Mouse (Mus musculus) MEL (cell line): ENCODE results near the gene Hsd11b2. TPM values are rescaled to one million over a fixed set of nuclear protein-coding genes. Genes with fewer than 3 reads are reported as not detected.

Source experiments
- DNase-seq: peaks from one replicate; pipeline ENCODE4 v3.0.0; 2011; ENCODE audit warnings: low read depth, low spot score
- H3K27ac ChIP-seq: 2 replicates; pipeline ENCODE4 v1.5.1; 2012; ENCODE audit warnings: low read depth, mild to moderate bottlenecking, control low read depth, low read length, moderate library complexity; ENCODE audit not compliant: control insufficient read depth
- H3K27me3 ChIP-seq, 2 experiments: fragments of 150-350 bp in 1 of 2; sonication (generic) in 1 of 2; 2 replicates each; pipeline ENCODE4 v1.6.1; 2012; ENCODE audit warnings: low read length in 2 of 2, mild to moderate bottlenecking in 2 of 2, improper control_type of control experiment in 1 of 2, moderate library complexity in 1 of 2; ENCODE audit not compliant: insufficient read depth in 2 of 2, control insufficient read depth in 1 of 2
- H3K36me3 ChIP-seq, 2 experiments: 2 replicates each; pipeline ENCODE4 v1.6.1; 2012 to 2014; ENCODE audit warnings: low read length in 2 of 2, improper control_type of control experiment in 1 of 2, inconsistent platforms in 1 of 2, mild to moderate bottlenecking in 1 of 2; ENCODE audit not compliant: insufficient read depth in 2 of 2, control insufficient read depth in 1 of 2
- H3K4me1 ChIP-seq, 2 experiments: fragments of 150-350 bp in 1 of 2; sonication (generic) in 1 of 2; 2 replicates each; pipeline ENCODE4 v1.6.1; 2012; ENCODE audit warnings: low read length in 2 of 2, improper control_type of control experiment in 1 of 2, mild to moderate bottlenecking in 1 of 2; ENCODE audit not compliant: insufficient read depth in 2 of 2, control insufficient read depth in 1 of 2
- H3K4me3 ChIP-seq, 2 experiments: fragments of 150-350 bp in 1 of 2; sonication (generic) in 1 of 2; 2 replicates each; pipeline ENCODE4 v1.5.1; 2012; ENCODE audit warnings: low read depth in 2 of 2, low read length in 2 of 2, mild to moderate bottlenecking in 2 of 2, moderate library complexity in 2 of 2, control low read depth in 1 of 2, improper control_type of control experiment in 1 of 2; ENCODE audit not compliant: control insufficient read depth in 1 of 2, insufficient read depth in 1 of 2
- H3K79me2 ChIP-seq: 2 replicates; pipeline ENCODE4 v1.6.1; 2012; ENCODE audit warnings: mild to moderate bottlenecking, low read length, moderate library complexity; ENCODE audit not compliant: control insufficient read depth, poor library complexity, insufficient read depth
- H3K9ac ChIP-seq: 2 replicates; pipeline ENCODE4 v1.6.1; 2012; ENCODE audit warnings: low read depth, mild to moderate bottlenecking, control low read depth, low read length, moderate library complexity; ENCODE audit not compliant: control insufficient read depth, poor library complexity, severe bottlenecking
- H3K9me3 ChIP-seq: fragments of 150-350 bp; sonication (generic); replicated peaks from 2 replicates; pipeline ENCODE4 v1.6.1; 2012; ENCODE audit warnings: mild to moderate bottlenecking, low read length, improper control_type of control experiment, moderate library complexity; ENCODE audit not compliant: insufficient read depth
- BHLHE40 ChIP-seq: IDR thresholded peaks from 2 replicates; pipeline ENCODE4 v1.6.1; 2012; ENCODE audit warnings: low read depth, mild to moderate bottlenecking, inconsistent platforms, low read length, improper control_type of control experiment, borderline replicate concordance
- CHD2 ChIP-seq: IDR thresholded peaks from 2 replicates; pipeline ENCODE4 v1.6.1; 2011; ENCODE audit warnings: low read length, improper control_type of control experiment
- CTCF ChIP-seq, 3 experiments: IDR thresholded peaks in 2 of 3; conservative IDR thresholded peaks in 1 of 3; 2 replicates each; pipeline ENCODE4 v1.5.1; 2011 to 2012; ENCODE audit warnings: low read length in 3 of 3, low read depth in 2 of 3, mild to moderate bottlenecking in 2 of 3, improper control_type of control experiment in 1 of 3, inconsistent platforms in 1 of 3, mixed read lengths in 1 of 3, moderate library complexity in 1 of 3; ENCODE audit not compliant: control insufficient read depth in 1 of 3, insufficient read depth in 1 of 3, poor library complexity in 1 of 3, severe bottlenecking in 1 of 3
- E2F4 ChIP-seq: IDR thresholded peaks from 2 replicates; pipeline ENCODE4 v1.6.1; 2011; ENCODE audit warnings: low read depth, low read length, improper control_type of control experiment, borderline replicate concordance
- ELF1 ChIP-seq: IDR thresholded peaks from 2 replicates; pipeline ENCODE4 v1.6.1; 2014; ENCODE audit warnings: low read depth, mild to moderate bottlenecking, inconsistent platforms, low read length, improper control_type of control experiment, moderate library complexity
- EP300 ChIP-seq, 2 experiments: IDR thresholded peaks; 2 replicates each; pipeline ENCODE4 v1.6.1; 2011; ENCODE audit warnings: improper control_type of control experiment in 2 of 2, low read length in 2 of 2, low read depth in 1 of 2, mild to moderate bottlenecking in 1 of 2
- ETS1 ChIP-seq: IDR thresholded peaks from 2 replicates; pipeline ENCODE4 v1.6.1; 2012; ENCODE audit warnings: low read depth, mild to moderate bottlenecking, inconsistent platforms, low read length, improper control_type of control experiment, moderate library complexity
- GABPA ChIP-seq: IDR thresholded peaks from 2 replicates; pipeline ENCODE4 v1.6.1; 2012; ENCODE audit warnings: low read depth, mild to moderate bottlenecking, inconsistent platforms, low read length, improper control_type of control experiment, moderate library complexity
- KAT2A ChIP-seq: conservative IDR thresholded peaks from 2 replicates; pipeline ENCODE4 v1.6.1; 2012; ENCODE audit warnings: low read depth, low read length, improper control_type of control experiment, inconsistent platforms
- MAFK ChIP-seq: IDR thresholded peaks from 2 replicates; pipeline ENCODE4 v1.6.1; 2011; ENCODE audit warnings: low read depth, mild to moderate bottlenecking, low read length, improper control_type of control experiment, borderline replicate concordance
- MAX ChIP-seq: IDR thresholded peaks from 2 replicates; pipeline ENCODE4 v1.6.1; 2011; ENCODE audit warnings: low read length, improper control_type of control experiment
- MAZ ChIP-seq: IDR thresholded peaks from 2 replicates; pipeline ENCODE4 v1.6.1; 2012; ENCODE audit warnings: low read depth, mild to moderate bottlenecking, inconsistent platforms, low read length, improper control_type of control experiment
- MXI1 ChIP-seq: IDR thresholded peaks from 2 replicates; pipeline ENCODE4 v1.6.1; 2011; ENCODE audit warnings: mild to moderate bottlenecking, low read depth, low read length, improper control_type of control experiment
- MYB ChIP-seq: IDR thresholded peaks from 2 replicates; pipeline ENCODE4 v1.6.1; 2011; ENCODE audit warnings: mild to moderate bottlenecking, low read depth, low read length, improper control_type of control experiment
- MYC ChIP-seq: IDR thresholded peaks from 2 replicates; pipeline ENCODE4 v1.6.1; 2011; ENCODE audit warnings: low read depth, mild to moderate bottlenecking, low read length, improper control_type of control experiment, moderate library complexity
- NRF1 ChIP-seq: IDR thresholded peaks from 2 replicates; pipeline ENCODE4 v1.6.1; 2014; ENCODE audit warnings: low read depth, mild to moderate bottlenecking, inconsistent platforms, low read length, improper control_type of control experiment, moderate library complexity; ENCODE audit not compliant: poor library complexity, insufficient read depth, severe bottlenecking
- POLR2A ChIP-seq, 2 experiments: IDR thresholded peaks; 2 replicates each; pipeline ENCODE4 v1.6.1; 2011 to 2012; ENCODE audit warnings: low read length in 2 of 2, mild to moderate bottlenecking in 2 of 2, control low read depth in 1 of 2, improper control_type of control experiment in 1 of 2, low read depth in 1 of 2, moderate library complexity in 1 of 2; ENCODE audit not compliant: control insufficient read depth in 1 of 2, insufficient read depth in 1 of 2, poor library complexity in 1 of 2
- POLR2AphosphoS2 ChIP-seq: IDR thresholded peaks from 2 replicates; pipeline ENCODE4 v1.6.1; 2011; ENCODE audit warnings: low read length, improper control_type of control experiment
- POLR2AphosphoS5 ChIP-seq: IDR thresholded peaks from 2 replicates; pipeline ENCODE4 v1.6.1; 2012; ENCODE audit warnings: low read depth, borderline replicate concordance, mild to moderate bottlenecking, inconsistent platforms, low read length, moderate library complexity, mixed read lengths
- RAD21 ChIP-seq: IDR thresholded peaks from 2 replicates; pipeline ENCODE4 v1.6.1; 2011; ENCODE audit warnings: mild to moderate bottlenecking, low read depth, low read length, improper control_type of control experiment
- RCOR1 ChIP-seq: IDR thresholded peaks from 2 replicates; pipeline ENCODE4 v1.6.1; 2012; ENCODE audit warnings: low read depth, mild to moderate bottlenecking, inconsistent platforms, low read length, improper control_type of control experiment
- SIN3A ChIP-seq: IDR thresholded peaks from 2 replicates; pipeline ENCODE4 v1.6.1; 2012; ENCODE audit warnings: low read length, improper control_type of control experiment, inconsistent platforms
- SMC3 ChIP-seq: IDR thresholded peaks from 2 replicates; pipeline ENCODE4 v1.6.1; 2011; ENCODE audit warnings: low read depth, low read length, improper control_type of control experiment
- TAL1 ChIP-seq: IDR thresholded peaks from 2 replicates; pipeline ENCODE4 v1.6.1; 2012; ENCODE audit warnings: mild to moderate bottlenecking, inconsistent platforms, low read length, moderate library complexity, mixed read lengths
- TBP ChIP-seq: IDR thresholded peaks from 2 replicates; pipeline ENCODE4 v1.8.0; 2011; ENCODE audit warnings: low read depth, low read length, improper control_type of control experiment
- TCF12 ChIP-seq: IDR thresholded peaks from 2 replicates; pipeline ENCODE4 v1.6.1; 2014; ENCODE audit warnings: low read depth, mild to moderate bottlenecking, inconsistent platforms, low read length, improper control_type of control experiment, moderate library complexity
- USF2 ChIP-seq, 2 experiments: IDR thresholded peaks; 2 replicates each; pipeline ENCODE4 v1.6.1; 2011 to 2012; ENCODE audit warnings: improper control_type of control experiment in 2 of 2, low read length in 2 of 2, borderline replicate concordance in 1 of 2, inconsistent platforms in 1 of 2, low read depth in 1 of 2, mild to moderate bottlenecking in 1 of 2; ENCODE audit not compliant: insufficient read depth in 1 of 2
- ZC3H11A ChIP-seq: IDR thresholded peaks from 2 replicates; pipeline ENCODE4 v1.6.1; 2012; ENCODE audit warnings: low read depth, mild to moderate bottlenecking, inconsistent platforms, low read length, improper control_type of control experiment
- ZMIZ1 ChIP-seq: IDR thresholded peaks from 2 replicates; pipeline ENCODE4 v1.6.1; 2012; ENCODE audit warnings: low read depth, mild to moderate bottlenecking, inconsistent platforms, low read length, improper control_type of control experiment, moderate library complexity
- polyA plus RNA-seq, 2 experiments: library from polyadenylated mRNA; stranded (reverse) in 1 of 2; unstranded in 1 of 2; fragments of >175 nt in 1 of 2; fragments of >200 nt in 1 of 2; gene quantifications; 2 replicates each; pipeline versions ENCODE4 v1.2.1 to v1.2.4; 2012; ENCODE audit warnings: low replicate concordance in 2 of 2, low read depth in 1 of 2; ENCODE audit not compliant: insufficient read length in 2 of 2, insufficient read depth in 1 of 2, missing spikeins in 1 of 2
- total RNA-seq: library from RNA; depleted of rRNA; stranded (reverse); fragments of 300-350 nt; gene quantifications from 2 replicates; pipeline ENCODE4 v1.2.3, GENCODE M21; 2012

The Hsd11b2 gene
- total and polyA plus RNA-seq, 3 experiments, result 0.27 to 2.1 TPM; not detected in 1

- peaks cover 0 to 3% of the 10 kb centered on the region in 2 experiments; a peak in 2 of 4 replicates for H3K36me3 ChIP-seq
- TF ChIP-seq TAL1 (no peak), RCOR1 (no peak), CTCF (IDR thresholded peaks at IDR 0.05 in 2 of 3, conservative IDR thresholded peaks at IDR 0.05 in 1 of 3; ENCODE audit: control insufficient read depth in 1 of 3, insufficient read depth in 1 of 3, low read depth in 2 of 3, low read length in 3 of 3, poor library complexity in 1 of 3, severe bottlenecking in 1 of 3) (no peak), POLR2AphosphoS5 (no peak), SIN3A (no peak), MAX (no peak), TBP (no peak), RAD21 (no peak), SMC3 (no peak), USF2 (IDR thresholded peaks at IDR 0.05; ENCODE audit: borderline replicate concordance in 1 of 2, insufficient read depth in 1 of 2, low read depth in 1 of 2, low read length in 2 of 2) (no peak), POLR2AphosphoS2 (no peak), KAT2A (no peak), CHD2 (no peak), MYB (no peak), BHLHE40 (no peak), MAFK (no peak), ZMIZ1 (no peak), MAZ (no peak)
- TF ChIP-seq, all 39 proteins: peak for 0
- Histone ChIP-seq H3K4me3 (no peak overlapping the region), H3K79me2 (no peaks in the 10 kb centered on the region), H3K9me3 (no peaks in the 10 kb centered on the region), H3K27ac (no peak overlapping the region), H3K27me3 (no peaks in the 10 kb centered on the region), H3K9ac (no peak overlapping the region), H3K4me1 (0 out of 4 replicates have a peak, but pooled peaks cover 0 to under 1% of the 10 kb centered on the region in 2 experiments)
- DNase-seq, result no peak
Observed at GRCm38 (mm10) chr8:105527110-105527509, 8.6 kb downstream of the Hsd11b2 start.

GRCm38 (mm10) chr8:105528206-105528605, 9.7 kb downstream of the Hsd11b2 start:
- H3K9me3 ChIP-seq, result no peaks in the 10 kb centered on the region
- no peak overlapping the region for H3K4me3 ChIP-seq
- H3K27ac ChIP-seq, result no peak overlapping the region
- no peaks in the 10 kb centered on the region for H3K27me3 ChIP-seq
- no peak for TF ChIP-seq ZC3H11A
- TF ChIP-seq SMC3, result no peak
- TF ChIP-seq ETS1, result no peak
- no peak for TF ChIP-seq GABPA
- no peak for TF ChIP-seq MYC
- no peak for TF ChIP-seq TAL1
- no peak for TF ChIP-seq E2F4
- no peak for TF ChIP-seq NRF1
- no peak for TF ChIP-seq MXI1
- TF ChIP-seq RAD21, result no peak
- TF ChIP-seq TBP, result no peak
- no peak for TF ChIP-seq POLR2AphosphoS5
- no peak for TF ChIP-seq POLR2A (IDR thresholded peaks at IDR 0.05; ENCODE audit: control insufficient read depth in 1 of 2, insufficient read depth in 1 of 2, low read depth in 1 of 2, low read length in 2 of 2, poor library complexity in 1 of 2)
- no peak for TF ChIP-seq EP300 (IDR thresholded peaks at IDR 0.05; ENCODE audit: low read depth in 1 of 2, low read length in 2 of 2)
- no peak for TF ChIP-seq MAZ
- TF ChIP-seq ELF1, result no peak
- TF ChIP-seq TCF12, result no peak
- TF ChIP-seq KAT2A, result no peak
- TF ChIP-seq, all 39 proteins: peak for 0
- no peaks in the 10 kb centered on the region for H3K79me2 ChIP-seq
- H3K9ac ChIP-seq, result no peak overlapping the region
- no peak for DNase-seq
- peaks cover 7 to 9% of the 10 kb centered on the region in 2 experiments; a peak in 3 of 4 replicates for H3K4me1 ChIP-seq
- peaks cover 0 to 12% of the 10 kb centered on the region in 2 experiments; a peak in 3 of 4 replicates for H3K36me3 ChIP-seq
